Mouse (Mus musculus) stomach, embryonic 14.5 days (tissue): ENCODE data around the gene Egfl8. TPM values are rescaled to one million over a fixed set of nuclear protein-coding genes. Genes with fewer than 3 reads are reported as not detected.

Experiments used
- ATAC-seq: fragments of 200-750 bp; cut with Nextera tagmentation; 2 replicates; pipeline ENCODE4 v1.8.0; 2017; ENCODE audit warnings: low read depth, moderate TSS enrichment; ENCODE audit not compliant: insufficient number of reproducible peaks, insufficient read depth, low FRiP score
- H3K27ac ChIP-seq: fragments of 300-500 bp; sonication (generic); 2 replicates; pipeline ENCODE4 v1.5.1; 2014; ENCODE audit warnings: mild to moderate bottlenecking, low read length, moderate library complexity, mixed read lengths
- H3K27me3 ChIP-seq: fragments of 300-500 bp; sonication (generic); 2 replicates; pipeline ENCODE4 v1.6.1; 2014; ENCODE audit warnings: low read length, control low read depth, mixed read lengths; ENCODE audit not compliant: control insufficient read depth, insufficient read depth
- H3K36me3 ChIP-seq: fragments of 300-500 bp; sonication (generic); 2 replicates; pipeline ENCODE4 v1.6.1; 2014; ENCODE audit warnings: mild to moderate bottlenecking, control low read depth, low read length, moderate library complexity, mixed read lengths; ENCODE audit not compliant: control insufficient read depth, insufficient read depth
- H3K4me1 ChIP-seq: fragments of 300-500 bp; sonication (generic); 2 replicates; pipeline ENCODE4 v1.6.1; 2014; ENCODE audit warnings: low read length, control low read depth, mixed read lengths; ENCODE audit not compliant: control insufficient read depth, insufficient read depth
- H3K4me2 ChIP-seq: fragments of 300-500 bp; sonication (generic); replicated peaks from 2 replicates; pipeline ENCODE4 v1.6.1; 2014; ENCODE audit warnings: low read depth, low read length, control low read depth
- H3K4me3 ChIP-seq: fragments of 300-500 bp; sonication (generic); 2 replicates; pipeline ENCODE4 v1.5.1; 2014; ENCODE audit warnings: low read depth, low read length, control low read depth
- H3K9ac ChIP-seq: fragments of 300-500 bp; sonication (generic); replicated peaks from 2 replicates; pipeline ENCODE4 v1.6.1; 2014; ENCODE audit warnings: low read depth, mild to moderate bottlenecking, control low read depth, low read length, moderate library complexity, mixed read lengths
- H3K9me3 ChIP-seq: fragments of 300-500 bp; sonication (generic); 2 replicates; pipeline ENCODE4 v1.6.1; 2016; ENCODE audit warnings: low read depth, low read length, control low read depth; ENCODE audit not compliant: control insufficient read depth
- WGBS: fragments of 180-500 bp; shearing (Covaris S2); extraction: QIAGEN DNeasy Blood & Tissue Kit; methylation state at CpG from one replicate; pipeline ENCODE4 v1.1.7; 2014; 5-methylcytosine and 5-hydroxymethylcytosine counted together
- polyA plus RNA-seq: library from polyadenylated mRNA; unstranded; fragments of >200 nt; fragmentation: Nextera tagmentation; extraction: Ambion mirVana; gene quantifications from 2 replicates; pipeline ENCODE4 v1.2.1, GENCODE M21; 2014

Egfl8 gene
- polyA plus RNA-seq, 1 experiment from 2014 or later = 4.2 TPM

DNA sequence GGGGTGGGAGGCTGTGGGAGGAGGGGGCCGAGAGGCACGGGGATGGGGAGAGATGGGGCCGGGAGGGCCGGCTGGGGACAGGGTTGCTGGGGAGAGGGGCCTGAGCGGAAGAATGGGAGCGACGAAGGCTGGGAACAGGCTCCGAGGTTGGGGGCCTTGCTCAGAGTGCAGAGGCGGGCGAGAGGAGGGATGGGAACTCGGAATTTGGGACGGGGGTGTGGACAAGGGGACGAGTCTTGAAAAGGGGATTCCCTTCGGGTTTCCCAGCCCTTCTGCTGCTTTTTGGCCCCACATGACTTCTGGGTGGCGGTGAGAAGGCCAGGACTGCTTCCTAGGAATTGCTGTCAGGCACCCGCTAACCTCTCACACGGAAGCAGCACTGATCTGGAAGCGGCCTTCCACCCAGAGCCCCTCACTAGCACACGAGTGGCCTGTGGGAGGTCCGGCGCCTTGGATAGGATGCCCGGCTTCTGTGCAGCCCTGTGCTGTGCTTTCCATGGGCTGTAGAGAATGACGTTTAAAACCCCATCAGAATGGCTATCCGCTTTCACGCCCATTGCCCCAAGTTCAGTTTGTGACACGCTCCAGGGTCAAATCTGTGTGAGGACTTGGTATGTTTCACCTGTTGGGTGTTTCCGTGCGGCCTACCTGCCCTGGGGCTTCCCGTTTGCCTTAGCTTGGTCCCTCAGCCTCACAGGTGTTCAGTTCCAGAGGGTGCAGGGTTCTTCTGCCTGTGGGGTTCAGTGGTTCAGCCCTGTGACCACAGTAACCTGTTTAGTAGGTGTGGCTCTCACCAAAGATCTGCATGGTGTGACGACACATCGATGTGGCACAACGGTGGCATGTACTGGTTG is 9.4 kb downstream of the Egfl8 start:
- H3K4me3 ChIP-seq = peak overlapping the region; percentile 73
- 10% methylated on average over 32 of the region's 32 CpGs for WGBS
- H3K27ac ChIP-seq = peak overlapping the region; percentile 93; the same call in 1 of the 2 replicates
- peak overlapping the region; percentile 95 for H3K4me2 ChIP-seq
- H3K4me1 ChIP-seq = peaks cover 27% of the 10 kb centered on the region
- H3K27me3 ChIP-seq = no peaks in the 10 kb centered on the region
- peaks cover 14% of the 10 kb centered on the region for H3K36me3 ChIP-seq
- peak overlapping the region; percentile 96 for H3K9ac ChIP-seq
- no peak for ATAC-seq
- H3K9me3 ChIP-seq = no peaks in the 10 kb centered on the region

DNA sequence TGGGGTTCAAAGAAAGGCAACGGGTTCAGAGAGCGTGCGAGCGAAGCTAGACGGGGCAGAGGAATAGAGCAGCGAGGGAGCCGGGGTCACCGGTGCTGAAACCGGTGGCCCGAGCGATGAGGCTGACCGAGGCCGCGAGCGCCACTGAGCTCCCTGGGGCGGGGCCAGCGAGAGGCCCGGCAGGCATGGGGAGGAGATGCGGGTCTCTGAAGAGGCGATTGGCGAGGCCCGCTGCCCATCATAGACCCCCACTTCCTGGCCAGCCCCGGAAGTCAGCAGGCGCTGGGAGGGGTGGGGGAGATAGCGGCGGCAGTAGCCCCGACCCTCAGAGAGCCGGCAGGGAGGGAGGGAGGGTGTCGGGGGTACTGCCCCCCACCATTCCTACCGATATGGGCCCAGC is 10.2 kb downstream of the Egfl8 start:
- Histone ChIP-seq H3K4me1 (peaks cover 27% of the 10 kb centered on the region), H3K36me3 (peaks cover 8% of the 10 kb centered on the region; the same call in 1 of the 2 replicates), H3K4me2 (peak overlapping the region; percentile 95), H3K4me3 (peak overlapping the region; percentile 73), H3K9ac (peak overlapping the region; percentile 96), H3K27ac (peak overlapping the region; percentile 93), H3K9me3 (no peaks in the 10 kb centered on the region), H3K27me3 (no peaks in the 10 kb centered on the region)
- under 1% methylated on average over 29 of the region's 30 CpGs for WGBS
- peak; percentile 30 for ATAC-seq

DNA sequence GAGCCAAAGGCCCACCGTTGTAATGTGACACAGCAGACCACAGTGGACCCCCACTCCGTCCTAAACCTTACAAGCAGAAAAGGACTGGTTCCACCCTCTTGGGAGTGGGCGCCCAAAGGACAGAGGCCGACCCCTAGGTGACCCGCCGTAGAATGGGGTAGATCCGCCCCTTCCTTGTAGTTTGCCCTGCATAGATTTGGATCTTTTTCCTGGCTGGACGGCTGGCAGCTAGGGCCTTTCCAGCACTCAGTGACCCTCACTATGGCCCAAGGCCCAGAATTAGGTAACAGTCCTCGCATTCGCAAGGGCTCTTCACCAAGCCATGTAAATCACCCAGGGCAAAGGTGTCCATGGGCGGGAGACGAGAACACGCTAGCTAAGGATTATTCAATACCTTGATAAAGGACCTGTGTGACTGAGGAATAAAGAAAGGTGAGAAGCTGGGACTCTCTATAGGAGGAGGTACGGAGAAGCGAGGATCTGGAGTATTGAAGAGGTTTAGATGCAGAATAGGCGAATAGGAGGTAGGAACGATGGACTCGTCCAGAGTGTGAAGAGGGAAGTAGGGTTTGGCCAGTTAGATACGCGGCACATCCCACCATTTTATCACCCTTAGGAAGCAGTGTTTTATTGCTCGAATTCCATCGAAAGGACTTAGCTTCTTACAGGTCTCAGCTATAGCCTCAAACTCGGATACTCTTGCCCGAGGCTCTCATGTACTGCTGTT is 11.1 kb downstream of the Egfl8 start:
- H3K36me3 ChIP-seq = peaks cover 9% of the 10 kb centered on the region; the same call in 1 of the 2 replicates
- H3K4me3 ChIP-seq = peak overlapping the region; percentile 73
- peak overlapping the region; percentile 93 for H3K27ac ChIP-seq
- WGBS = 16% methylated on average over 24 of the region's 24 CpGs
- H3K9ac ChIP-seq = peak overlapping the region; percentile 41
- peaks cover 27% of the 10 kb centered on the region for H3K4me1 ChIP-seq
- ATAC-seq = 0 out of 2 replicates have a peak, but pooled peaks have one; percentile 0
- no peaks in the 10 kb centered on the region for H3K27me3 ChIP-seq
- no peaks in the 10 kb centered on the region for H3K9me3 ChIP-seq
- peak overlapping the region; percentile 95 for H3K4me2 ChIP-seq

DNA sequence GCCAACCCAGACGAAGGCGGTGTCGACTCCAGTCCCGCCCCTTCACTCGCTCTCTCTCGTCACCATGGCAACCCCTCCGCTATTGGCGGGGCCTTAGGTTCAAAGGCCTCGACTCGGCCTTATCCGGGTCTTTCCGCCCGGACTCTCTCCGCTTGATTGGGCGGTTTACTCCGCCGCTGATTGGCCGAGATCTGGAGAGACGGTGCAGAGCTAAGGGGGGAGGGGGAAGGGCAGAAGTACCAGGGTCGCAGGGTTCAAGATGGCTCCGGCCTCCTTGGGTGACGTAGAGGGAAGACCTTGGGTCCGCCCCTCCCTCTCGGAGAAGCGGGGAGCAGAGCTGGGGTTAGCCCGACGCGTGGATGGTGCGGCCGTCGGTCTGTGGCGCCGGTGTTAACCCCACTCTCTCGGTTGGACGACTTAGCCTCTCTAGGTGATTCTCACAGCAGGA is 11.7 kb downstream of the Egfl8 start, which contains the start of gene Agpat1:
Gene Agpat1 (plus strand): TSS at position 202 of the 448 bp plus-strand sequence.
- ATAC-seq = peak; percentile 89
- peak within 1 kb of the TSS; percentile 95 for H3K4me2 ChIP-seq
- peak within 1 kb of the TSS; percentile 84 for H3K9ac ChIP-seq
- no peaks in the 10 kb centered on the region for H3K9me3 ChIP-seq
- under 1% methylated on average over 33 of the region's 35 CpGs for WGBS
- peaks cover 27% of the 10 kb centered on the region for H3K4me1 ChIP-seq
- H3K27me3 ChIP-seq = no peaks in the 10 kb centered on the region
- H3K4me3 ChIP-seq = peak within 1 kb of the TSS; percentile 76
- peaks cover 9% of the 10 kb centered on the region; the same call in 1 of the 2 replicates for H3K36me3 ChIP-seq
- peak within 1 kb of the TSS; percentile 93 for H3K27ac ChIP-seq

DNA sequence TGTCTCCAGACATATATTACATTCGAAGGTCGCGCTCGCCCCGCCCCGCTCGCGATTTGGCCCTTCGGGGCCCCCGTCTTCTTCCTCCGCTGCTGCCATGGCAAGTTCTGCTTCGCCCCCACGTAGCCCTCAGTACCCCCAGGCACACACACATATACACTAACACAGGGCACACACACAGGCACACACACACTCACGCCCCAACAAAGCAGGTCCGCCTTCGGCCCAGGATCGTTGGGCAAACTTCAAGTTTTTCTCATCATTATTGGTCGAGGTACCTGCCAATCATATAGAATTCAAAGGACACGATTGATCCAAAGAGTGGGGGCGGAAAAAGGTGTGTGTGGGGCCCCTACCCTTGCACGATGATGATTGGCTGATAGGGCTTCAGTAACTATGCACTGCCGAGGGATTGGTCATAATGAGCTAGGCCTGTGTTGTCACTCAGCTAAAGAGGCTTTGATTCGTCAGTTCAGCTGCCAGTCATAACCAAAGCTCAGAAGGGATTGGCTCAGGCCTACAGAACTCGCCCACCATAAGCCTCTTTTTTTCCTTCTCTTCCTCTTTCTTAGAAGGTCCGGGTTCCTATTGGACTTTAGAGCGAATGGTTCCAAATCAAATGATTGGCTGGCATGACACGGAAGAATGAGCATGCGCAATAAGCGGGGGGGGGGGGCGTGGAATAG is 12.3 kb downstream of the Egfl8 start, which contains the start of gene Rnf5:
Gene Rnf5 (minus strand): TSS at position 316 of the 686 bp plus-strand sequence.
- WGBS = under 1% methylated on average over 30 of the region's 30 CpGs
- Histone ChIP-seq H3K36me3 (peaks cover 9% of the 10 kb centered on the region; the same call in 1 of the 2 replicates), H3K27ac (peak within 1 kb of the TSS; percentile 93), H3K4me1 (peaks cover 27% of the 10 kb centered on the region), H3K9me3 (no peaks in the 10 kb centered on the region), H3K9ac (peak within 1 kb of the TSS; percentile 84), H3K27me3 (no peaks in the 10 kb centered on the region), H3K4me3 (peak within 1 kb of the TSS; percentile 76), H3K4me2 (peak within 1 kb of the TSS; percentile 95)
- peak; percentile 94 for ATAC-seq

DNA sequence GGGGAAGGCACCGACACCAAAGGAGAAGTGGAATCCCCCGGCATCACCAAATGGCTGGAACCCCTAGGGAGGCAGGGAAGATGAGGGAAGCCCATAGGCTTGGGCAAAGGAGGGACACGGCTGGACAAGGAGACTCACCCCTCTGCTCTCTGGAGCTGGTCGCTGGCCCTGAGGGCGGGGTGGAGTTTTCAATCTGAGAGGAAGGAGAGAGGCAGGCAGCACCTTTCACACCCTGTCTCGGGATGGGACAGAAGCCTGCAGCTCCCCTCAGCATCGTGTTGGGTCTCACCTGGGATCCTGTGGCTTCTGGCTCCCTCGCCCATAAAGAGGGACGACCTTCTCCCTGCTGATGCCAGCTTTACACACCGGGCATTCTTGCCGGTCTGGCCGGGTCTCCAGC is 14.0 kb downstream of the Egfl8 start:
- ATAC-seq = no peak
- 0 out of 2 replicates have a peak overlapping the region, but pooled peaks have one; percentile 90 for H3K4me2 ChIP-seq

DNA sequence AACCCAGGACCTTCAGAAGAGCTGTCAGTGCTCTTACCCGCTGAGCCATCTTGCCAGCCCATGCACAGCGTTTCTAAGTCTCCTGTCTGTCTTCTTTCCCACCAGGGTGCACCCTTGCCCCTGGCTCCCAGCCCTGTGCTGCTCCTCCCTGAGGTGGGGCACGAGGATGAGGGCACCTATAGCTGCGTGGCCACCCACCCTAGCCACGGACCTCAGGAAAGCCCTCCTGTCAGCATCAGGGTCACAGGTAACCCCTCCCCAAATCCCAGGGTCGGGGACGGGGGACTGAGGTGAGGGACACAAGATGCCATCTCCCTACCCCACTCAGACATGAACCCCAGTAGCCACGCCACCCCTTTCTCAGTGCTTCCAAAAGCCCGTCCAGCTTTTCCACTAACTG is 15.9 kb downstream of the Egfl8 start:
- peaks cover 21% of the 10 kb centered on the region; the same call in 1 of the 2 replicates for H3K36me3 ChIP-seq
- WGBS = 79% methylated on average over 9 of the region's 9 CpGs
- no peak for ATAC-seq
- H3K4me1 ChIP-seq = peaks cover 31% of the 10 kb centered on the region; the same call in 1 of the 2 replicates
- H3K9ac ChIP-seq = no peak overlapping the region
- no peak overlapping the region for H3K27ac ChIP-seq
- no peaks in the 10 kb centered on the region for H3K9me3 ChIP-seq
- H3K4me2 ChIP-seq = no peak overlapping the region
- no peak overlapping the region for H3K4me3 ChIP-seq
- no peaks in the 10 kb centered on the region for H3K27me3 ChIP-seq

More for the DNA sequence above, 14.0 kb downstream of the Egfl8 start:
- WGBS = 88% methylated on average over 12 of the region's 12 CpGs
- Histone ChIP-seq H3K36me3 (peaks cover 9% of the 10 kb centered on the region; the same call in 1 of the 2 replicates), H3K27me3 (no peaks in the 10 kb centered on the region), H3K9ac (no peak overlapping the region; the same call in 1 of the 2 replicates), H3K4me1 (peaks cover 32% of the 10 kb centered on the region), H3K9me3 (no peaks in the 10 kb centered on the region), H3K27ac (no peak overlapping the region), H3K4me3 (no peak overlapping the region)
